Mouse (Mus musculus) limb, embryonic 10.5 days (tissue): Measurements from ENCODE around the gene Gsdma2. TPM values are rescaled to one million over a fixed set of nuclear protein-coding genes. Genes with fewer than 3 reads are reported as not detected.
A peak's percentile ranks its signal among the peaks of the same experiment; 100 is the strongest.
"Not testable (repeated sequence)": the region's sequence is repeated elsewhere in the genome, so short reads cannot be mapped to it uniquely, and the experiment has no call there.

ENCODE experiments used
- DNase-seq: peaks from one replicate; pipeline ENCODE4 v3.0.0-alpha.2; 2017; ENCODE audit warnings: low spot score
- H3K27ac ChIP-seq: fragments of 300-500 bp; sonication (generic); 2 replicates; pipeline ENCODE4 v1.5.1; 2016; ENCODE audit warnings: mild to moderate bottlenecking
- H3K27me3 ChIP-seq: fragments of 300-500 bp; sonication (generic); 2 replicates; pipeline ENCODE4 v1.6.1; 2016; ENCODE audit warnings: low read depth, mild to moderate bottlenecking; ENCODE audit not compliant: poor library complexity, severe bottlenecking
- H3K36me3 ChIP-seq: fragments of 300-500 bp; sonication (generic); 2 replicates; pipeline ENCODE4 v1.6.1; 2016; ENCODE audit warnings: mild to moderate bottlenecking, moderate library complexity
- H3K4me1 ChIP-seq: fragments of 300-500 bp; sonication (generic); 2 replicates; pipeline ENCODE4 v1.6.1; 2016
- H3K4me3 ChIP-seq: fragments of 300-500 bp; sonication (generic); 2 replicates; pipeline ENCODE4 v1.5.1; 2016; ENCODE audit warnings: mild to moderate bottlenecking, moderate library complexity
- H3K9me3 ChIP-seq: fragments of 300-500 bp; sonication (generic); replicated peaks from 2 replicates; pipeline ENCODE4 v1.6.1; 2016; ENCODE audit warnings: mild to moderate bottlenecking
- WGBS: fragments of 180-500 bp; shearing (Covaris S2); methylation state at CpG from one replicate; pipeline ENCODE4 v1.1.7; 2016; 5-methylcytosine and 5-hydroxymethylcytosine counted together
- polyA plus RNA-seq: library from polyadenylated mRNA; unstranded; fragments of >200 nt; fragmentation: Nextera tagmentation; extraction: Ambion mirVana; gene quantifications from 2 replicates; pipeline ENCODE4 v1.2.1, GENCODE M21; 2016

Gsdma2 gene
- polyA plus RNA-seq, 1 experiment from 2014 or later = not detected

GRCm38 (mm10) chr11:98672482-98672881 lies 25.9 kb downstream of the Gsdma2 start:
- Histone ChIP-seq H3K9me3 (no peaks in the 10 kb centered on the region), H3K27ac (no peak overlapping the region), H3K4me3 (no peak overlapping the region), H3K36me3 (no peaks in the 10 kb centered on the region), H3K4me1 (no peaks in the 10 kb centered on the region), H3K27me3 (peaks cover 32% of the 10 kb centered on the region)
- WGBS = 93% methylated on average over 5 of the region's 5 CpGs
- no peak for DNase-seq

- peak; percentile 68 for DNase-seq
- 7% methylated on average over 6 of the region's 7 CpGs for WGBS
- not testable (repeated sequence) for H3K36me3 ChIP-seq
Observed at GRCm38 (mm10) chr11:98673136-98673535, 26.6 kb downstream of the Gsdma2 start.

GRCm38 (mm10) chr11:98675829-98676363 lies 29.3 kb downstream of the Gsdma2 start:
- WGBS = 46% methylated on average over 7 of the region's 7 CpGs
- no peak overlapping the region for H3K27ac ChIP-seq
- no peak for DNase-seq
- H3K4me3 ChIP-seq = no peak overlapping the region
- H3K27me3 ChIP-seq = 0 out of 2 replicates have a peak, but pooled peaks cover 7% of the 10 kb centered on the region
- no peaks in the 10 kb centered on the region for H3K9me3 ChIP-seq
- no peaks in the 10 kb centered on the region for H3K4me1 ChIP-seq
- no peaks in the 10 kb centered on the region for H3K36me3 ChIP-seq

More at GRCm38 (mm10) chr11:98673136-98673535, 26.6 kb downstream of the Gsdma2 start:
- H3K4me3 ChIP-seq, H3K4me1 ChIP-seq, H3K27ac ChIP-seq, H3K9me3 ChIP-seq: not testable (repeated sequence)
- peaks cover 26% of the 10 kb centered on the region for H3K27me3 ChIP-seq

- H3K27ac ChIP-seq = no peak overlapping the region
- H3K4me1 ChIP-seq = peaks cover 14% of the 10 kb centered on the region
- peaks cover 6% of the 10 kb centered on the region for H3K36me3 ChIP-seq
- no peaks in the 10 kb centered on the region for H3K27me3 ChIP-seq
- no peak overlapping the region for H3K4me3 ChIP-seq
- 98% methylated on average over 1 of the region's 1 CpGs for WGBS
- no peak for DNase-seq
- no peaks in the 10 kb centered on the region for H3K9me3 ChIP-seq
Observed at GRCm38 (mm10) chr11:98680023-98680422, 33.5 kb downstream of the Gsdma2 start.

GRCm38 (mm10) chr11:98680595-98680994 lies 34.0 kb downstream of the Gsdma2 start:
- H3K4me3 ChIP-seq, H3K27me3 ChIP-seq, H3K27ac ChIP-seq, DNase-seq, H3K9me3 ChIP-seq: not testable (repeated sequence)
- 86% methylated on average over 4 of the region's 4 CpGs for WGBS
- peaks cover 14% of the 10 kb centered on the region for H3K4me1 ChIP-seq
- peaks cover 11% of the 10 kb centered on the region for H3K36me3 ChIP-seq

DNA sequence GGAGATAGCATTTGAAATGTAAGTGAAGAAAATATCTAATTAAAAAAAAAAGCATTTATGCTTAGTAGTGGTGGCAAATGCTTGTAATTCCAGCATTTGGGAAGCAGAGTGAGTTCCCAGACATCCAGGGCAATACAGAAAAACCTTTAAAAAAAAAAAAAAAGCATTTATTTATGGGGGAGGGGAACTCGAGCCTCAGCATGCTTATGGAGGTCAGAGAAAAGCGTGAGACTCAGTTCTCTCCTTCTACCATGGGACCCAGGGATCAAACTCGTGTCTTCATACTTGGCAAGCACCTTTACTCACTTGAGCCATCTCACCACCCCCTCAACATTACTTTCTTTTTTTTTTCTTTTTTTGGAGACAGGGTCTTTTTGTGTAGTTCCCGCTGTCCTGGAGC lies 34.6 kb downstream of the Gsdma2 start:
- peaks cover 14% of the 10 kb centered on the region for H3K4me1 ChIP-seq
- no peaks in the 10 kb centered on the region for H3K9me3 ChIP-seq
- no peak overlapping the region for H3K27ac ChIP-seq
- H3K36me3 ChIP-seq = peaks cover 17% of the 10 kb centered on the region
- no peaks in the 10 kb centered on the region for H3K27me3 ChIP-seq
- no peak for DNase-seq
- H3K4me3 ChIP-seq = no peak overlapping the region
- 80% methylated on average over 4 of the region's 4 CpGs for WGBS

GRCm38 (mm10) chr11:98681786-98682745 lies 35.5 kb downstream of the Gsdma2 start, which contains the start of gene Psmd3:
TSS of gene Psmd3 (plus strand) at chr11:98682554.
- Histone ChIP-seq H3K27ac (peak within 1 kb of the TSS; percentile 95), H3K36me3 (peaks cover 26% of the 10 kb centered on the region), H3K4me1 (peaks cover 14% of the 10 kb centered on the region), H3K4me3 (peak within 1 kb of the TSS; percentile 100), H3K9me3 (no peaks in the 10 kb centered on the region), H3K27me3 (no peaks in the 10 kb centered on the region)
- WGBS = 7% methylated on average over 45 of the region's 45 CpGs
- DNase-seq = peak; percentile 99

- H3K9me3 ChIP-seq = no peaks in the 10 kb centered on the region
- H3K4me1 ChIP-seq = peaks cover 14% of the 10 kb centered on the region
- H3K27ac ChIP-seq = peak overlapping the region; percentile 95
- no peaks in the 10 kb centered on the region for H3K27me3 ChIP-seq
- peaks cover 34% of the 10 kb centered on the region for H3K36me3 ChIP-seq
- whole genome bisulfite sequencing = under 1% methylated on average over 23 of the region's 23 CpGs
- no peak for DNase-seq
- peak overlapping the region; percentile 100 for H3K4me3 ChIP-seq
Observed at GRCm38 (mm10) chr11:98682811-98683210, 36.3 kb downstream of the Gsdma2 start.

DNA sequence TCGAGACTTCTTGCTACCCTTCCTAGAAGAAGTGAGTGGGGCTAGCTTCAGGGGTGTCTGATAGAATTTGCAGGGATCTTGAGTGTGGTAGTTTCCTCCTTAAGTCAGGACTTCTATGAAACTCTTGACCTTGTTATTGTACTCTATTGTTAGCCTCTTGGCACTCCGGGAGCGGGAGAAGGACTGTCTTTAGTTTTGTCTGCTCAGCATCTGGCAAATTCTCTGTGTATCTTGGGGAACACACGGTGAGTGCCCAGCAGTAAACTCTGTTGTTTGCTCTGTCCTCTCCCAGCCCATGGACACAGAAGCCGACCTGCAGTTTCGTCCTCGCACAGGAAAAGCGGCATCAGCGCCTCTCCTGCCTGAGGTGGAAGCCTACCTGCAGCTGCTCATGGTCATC lies 39.1 kb downstream of the Gsdma2 start:
- H3K9me3 ChIP-seq = no peaks in the 10 kb centered on the region
- H3K27ac ChIP-seq = no peak overlapping the region
- H3K4me3 ChIP-seq = no peak overlapping the region
- H3K4me1 ChIP-seq = peaks cover 14% of the 10 kb centered on the region
- peaks cover 59% of the 10 kb centered on the region for H3K36me3 ChIP-seq
- no peaks in the 10 kb centered on the region for H3K27me3 ChIP-seq
- no peak for DNase-seq
- 95% methylated on average over 9 of the region's 9 CpGs for WGBS

DNA sequence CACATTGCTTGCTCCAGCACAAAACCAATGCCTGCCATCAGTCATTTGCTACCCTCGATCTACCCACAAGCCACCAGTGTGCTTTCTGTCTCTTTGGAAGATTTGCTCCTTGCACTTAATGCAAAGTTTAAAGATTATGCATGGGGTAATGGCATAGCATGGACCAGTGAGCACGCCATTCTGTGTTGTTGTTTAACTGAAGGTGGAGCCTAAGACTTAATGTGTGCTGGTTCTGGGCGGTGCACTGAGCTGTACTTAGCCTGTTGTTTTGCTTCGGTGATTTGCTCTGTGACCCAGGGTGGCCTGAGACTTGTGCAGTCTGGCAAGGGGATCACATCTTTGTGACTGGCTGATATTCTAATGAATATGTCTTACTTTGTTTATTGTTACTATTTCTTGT lies 40.4 kb downstream of the Gsdma2 start:
- Histone ChIP-seq H3K36me3 (peaks cover 73% of the 10 kb centered on the region), H3K27me3 (no peaks in the 10 kb centered on the region), H3K9me3 (no peaks in the 10 kb centered on the region), H3K4me1 (peaks cover 8% of the 10 kb centered on the region), H3K4me3 (no peak overlapping the region), H3K27ac (no peak overlapping the region)
- 91% methylated on average over 4 of the region's 4 CpGs for WGBS
- no peak for DNase-seq

DNA sequence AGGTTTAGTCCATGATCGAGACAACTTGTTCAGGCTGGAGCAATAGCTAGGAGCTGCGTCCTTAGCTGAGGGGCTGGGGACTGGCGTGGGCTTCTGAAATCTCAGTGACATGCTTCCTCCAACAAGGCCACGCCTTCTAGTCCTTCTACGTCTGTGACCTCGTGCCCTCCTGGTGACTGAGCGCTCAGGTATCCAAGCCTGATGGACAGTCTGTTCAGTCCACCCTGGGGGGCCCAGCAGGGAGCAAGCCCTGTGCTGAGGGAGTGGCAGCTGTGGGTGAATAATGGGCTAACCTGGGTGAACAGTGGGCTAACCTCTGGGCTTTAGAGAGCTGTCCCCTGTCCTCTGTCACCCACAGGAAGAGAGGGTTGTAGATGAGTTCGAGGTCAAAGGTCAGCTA lies 41.5 kb downstream of the Gsdma2 start:
- peaks cover 8% of the 10 kb centered on the region for H3K4me1 ChIP-seq
- H3K27ac ChIP-seq = no peak overlapping the region
- no peak for DNase-seq
- WGBS = 86% methylated on average over 8 of the region's 8 CpGs
- peaks cover 83% of the 10 kb centered on the region for H3K36me3 ChIP-seq
- H3K9me3 ChIP-seq = no peaks in the 10 kb centered on the region
- H3K27me3 ChIP-seq = no peaks in the 10 kb centered on the region
- H3K4me3 ChIP-seq = no peak overlapping the region

- no peak for DNase-seq
- Histone ChIP-seq H3K9me3 (no peaks in the 10 kb centered on the region), H3K36me3 (peaks cover 91% of the 10 kb centered on the region), H3K4me1 (no peaks in the 10 kb centered on the region), H3K4me3 (no peak overlapping the region), H3K27ac (no peak overlapping the region), H3K27me3 (no peaks in the 10 kb centered on the region)
- 84% methylated on average over 13 of the region's 13 CpGs for WGBS
Observed at GRCm38 (mm10) chr11:98693201-98693600, 46.6 kb downstream of the Gsdma2 start.

DNA sequence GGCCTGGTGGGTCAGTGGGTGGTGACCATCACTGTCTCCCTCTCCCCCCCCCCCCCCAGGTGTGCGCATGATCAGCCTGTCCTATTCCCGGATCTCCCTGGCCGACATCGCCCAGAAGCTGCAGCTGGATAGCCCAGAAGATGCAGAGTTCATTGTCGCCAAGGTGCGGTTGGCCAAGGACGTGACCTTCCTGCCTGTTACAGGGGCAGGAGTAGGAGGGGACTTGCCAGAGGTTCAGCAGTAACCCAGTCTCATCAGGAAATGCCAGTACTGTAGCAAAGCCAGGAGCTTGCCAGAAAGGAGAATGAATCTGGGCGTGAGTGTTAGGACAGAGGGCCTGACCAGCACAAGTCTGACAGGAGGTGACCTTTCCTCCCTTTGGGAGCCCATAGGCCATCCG lies 47.2 kb downstream of the Gsdma2 start:
- no peak overlapping the region for H3K27ac ChIP-seq
- no peaks in the 10 kb centered on the region for H3K9me3 ChIP-seq
- H3K36me3 ChIP-seq = peaks cover 86% of the 10 kb centered on the region
- no peaks in the 10 kb centered on the region for H3K4me1 ChIP-seq
- WGBS = 95% methylated on average over 9 of the region's 9 CpGs
- H3K4me3 ChIP-seq = no peak overlapping the region
- no peaks in the 10 kb centered on the region for H3K27me3 ChIP-seq
- no peak for DNase-seq
